Mouse (Mus musculus): ENCODE results near the gene Prdm16.

Gene Prdm16

GRCm38 (mm10) chr4:154269520-154269919 is 367.2 kb downstream of the Prdm16 start:
- DNase-seq (ENCODE audit: low spot score in 2 of 2): peak in 1 of 2 experiments; percentile 68

GRCm38 (mm10) chr4:154267511-154267910 is 369.2 kb downstream of the Prdm16 start:
- DNase-seq (ENCODE audit: low spot score in 2 of 2): no peak

All from urinary bladder, postnatal 4 days (tissue).